Mouse (Mus musculus) thymus, adult 2 months (tissue): ENCODE results near the gene Zbtb20. TPM values are rescaled to one million over a fixed set of nuclear protein-coding genes. Genes with fewer than 3 reads are reported as not detected.

Experiments used
- DNase-seq: peaks from one replicate; pipeline ENCODE4 v3.0.0; 2021
- H3K27ac ChIP-seq: fragments of 200-500 bp; 2 replicates; pipeline ENCODE4 v1.5.1; 2012; ENCODE audit warnings: low read length, control low read depth; ENCODE audit not compliant: control insufficient read depth, insufficient read depth
- H3K27me3 ChIP-seq: fragments of 200-500 bp; 2 replicates; pipeline ENCODE4 v1.6.1; 2012; ENCODE audit warnings: mild to moderate bottlenecking, low read length, moderate library complexity, mixed read lengths; ENCODE audit not compliant: control insufficient read depth, insufficient read depth
- H3K36me3 ChIP-seq: fragments of 200-500 bp; 2 replicates; pipeline ENCODE4 v1.6.1; 2012; ENCODE audit warnings: mild to moderate bottlenecking, low read length, moderate library complexity; ENCODE audit not compliant: control insufficient read depth, insufficient read depth
- H3K4me1 ChIP-seq: fragments of 200-500 bp; replicated peaks from 2 replicates; pipeline ENCODE4 v1.6.1; 2012; ENCODE audit warnings: low read length; ENCODE audit not compliant: control insufficient read depth, insufficient read depth
- H3K4me3 ChIP-seq: fragments of 200-500 bp; 2 replicates; pipeline ENCODE4 v1.5.1; 2012; ENCODE audit warnings: mild to moderate bottlenecking, low read length, control low read depth, moderate library complexity; ENCODE audit not compliant: control insufficient read depth, insufficient read depth
- CTCF ChIP-seq: fragments of 200-500 bp; IDR thresholded peaks from 2 replicates; pipeline ENCODE4 v1.5.1; 2012; ENCODE audit warnings: mild to moderate bottlenecking, control low read depth, low read length, moderate library complexity, borderline replicate concordance; ENCODE audit not compliant: control insufficient read depth, poor library complexity, insufficient read depth; ENCODE audit errors: extremely low read depth
- POLR2A ChIP-seq: fragments of 200-500 bp; IDR thresholded peaks from 2 replicates; pipeline ENCODE4 v1.6.1; 2012; ENCODE audit warnings: mild to moderate bottlenecking, low read length, control low read depth, moderate library complexity; ENCODE audit not compliant: control insufficient read depth, poor library complexity, insufficient read depth; ENCODE audit errors: extremely low read depth
- WGBS: fragments of 180-500 bp; shearing (Covaris S2); methylation state at CpG from one replicate; pipeline ENCODE4 v1.1.7; 2018; 5-methylcytosine and 5-hydroxymethylcytosine counted together
- polyA plus RNA-seq: library from polyadenylated mRNA; depleted of rRNA; stranded (reverse); fragments of >200 nt; gene quantifications from 2 replicates; pipeline ENCODE4 v1.2.3, GENCODE M21; 2012

Zbtb20 gene
- polyA plus RNA-seq, 1 experiment: 19.1 TPM

DNA sequence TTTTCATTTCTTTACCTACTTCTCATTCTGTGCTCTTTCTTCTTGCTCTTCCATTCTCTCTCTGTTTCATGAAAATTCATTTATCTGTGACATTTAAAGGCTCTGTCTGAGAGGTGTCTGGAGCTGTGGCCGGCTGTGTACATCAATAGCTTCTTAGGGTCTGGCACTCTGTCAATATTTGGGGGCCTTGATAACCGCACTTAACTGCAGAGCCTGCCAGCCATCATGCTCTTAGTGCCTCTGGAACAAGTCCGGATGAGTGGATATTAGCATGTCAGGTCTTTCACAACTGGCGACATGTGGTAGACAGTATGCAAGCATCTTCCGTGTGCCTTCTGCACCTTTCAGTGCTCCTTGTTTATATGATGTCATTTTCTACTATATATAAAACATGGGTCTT is 510.7 kb downstream of the Zbtb20 start:
- 96% methylated on average over 5 of the region's 5 CpGs for WGBS
- Histone ChIP-seq H3K4me1 (no peaks in the 10 kb centered on the region), H3K27ac (no peak overlapping the region), H3K36me3 (no peaks in the 10 kb centered on the region), H3K27me3 (no peaks in the 10 kb centered on the region), H3K4me3 (no peak overlapping the region)
- no peak for DNase-seq
- no peak for TF ChIP-seq POLR2A
- no peak for TF ChIP-seq CTCF

DNA sequence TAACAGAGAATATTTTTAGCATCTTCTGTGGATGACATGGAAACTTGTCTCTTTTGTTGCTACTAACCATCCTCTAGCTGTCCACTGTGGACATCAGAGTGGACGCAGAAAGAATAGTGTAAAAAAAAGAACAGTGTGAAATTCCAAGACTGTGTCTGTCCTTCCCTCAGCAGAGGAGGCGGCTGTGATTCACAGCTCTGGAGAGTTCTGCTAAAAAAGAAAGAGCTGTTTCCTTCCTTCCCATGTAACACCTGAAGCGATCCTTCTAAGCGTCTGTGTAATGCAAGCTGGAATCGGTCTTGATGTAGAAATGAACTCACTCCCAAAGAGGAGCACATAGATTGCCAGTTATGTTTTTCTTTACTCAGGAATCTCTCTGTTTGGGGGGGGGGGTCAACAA is 512.7 kb downstream of the Zbtb20 start:
- DNase-seq: no peak
- Histone ChIP-seq H3K4me1 (no peaks in the 10 kb centered on the region), H3K27me3 (no peaks in the 10 kb centered on the region), H3K36me3 (no peaks in the 10 kb centered on the region), H3K27ac (no peak overlapping the region), H3K4me3 (no peak overlapping the region)
- TF ChIP-seq POLR2A: no peak
- no peak for TF ChIP-seq CTCF
- WGBS: 97% methylated on average over 5 of the region's 5 CpGs

DNA sequence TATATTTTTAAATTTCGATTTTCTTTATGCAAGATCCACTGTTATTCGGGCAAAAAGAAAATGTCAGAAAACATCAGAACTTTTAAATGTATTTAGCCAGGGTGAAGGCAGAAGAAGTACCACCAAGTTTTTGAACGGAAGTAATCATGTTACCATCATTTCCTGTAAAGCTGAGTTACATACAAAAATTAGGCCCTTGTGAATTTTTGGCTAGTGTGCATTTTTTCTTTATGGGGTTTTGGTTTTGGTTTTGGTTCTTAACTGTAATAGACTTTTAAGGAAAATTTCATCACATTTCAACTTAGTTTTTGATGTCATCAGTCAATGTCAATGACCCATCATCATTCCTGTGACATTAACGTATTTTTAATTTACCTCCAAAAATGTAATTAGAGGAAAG is 514.7 kb downstream of the Zbtb20 start:
- DNase-seq: no peak
- Histone ChIP-seq H3K36me3 (no peaks in the 10 kb centered on the region), H3K27me3 (no peaks in the 10 kb centered on the region), H3K27ac (no peak overlapping the region), H3K4me1 (no peaks in the 10 kb centered on the region), H3K4me3 (no peak overlapping the region)
- TF ChIP-seq CTCF: no peak
- no peak for TF ChIP-seq POLR2A
- WGBS: 66% methylated on average over 4 of the region's 4 CpGs

DNA sequence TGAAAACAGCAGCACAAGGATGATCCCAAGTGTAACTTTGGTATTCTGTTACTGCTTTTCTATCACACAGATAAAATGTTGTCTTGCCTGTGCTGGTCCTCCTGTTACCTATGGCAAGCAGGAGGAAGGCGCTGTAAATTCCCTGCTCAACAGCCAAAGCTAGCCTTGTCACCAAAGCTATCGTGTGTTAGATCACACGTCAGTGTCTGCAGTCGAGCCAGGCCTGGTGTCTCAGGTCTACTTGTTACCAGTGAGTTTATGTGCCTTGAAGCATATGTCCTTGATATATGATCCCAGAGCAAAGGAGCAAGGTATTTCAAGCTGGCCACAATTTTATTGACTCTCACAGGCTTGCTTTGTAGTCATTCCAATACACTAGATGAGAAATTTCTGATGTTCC is 517.7 kb downstream of the Zbtb20 start:
- no peaks in the 10 kb centered on the region for H3K27me3 ChIP-seq
- no peak for DNase-seq
- no peaks in the 10 kb centered on the region for H3K36me3 ChIP-seq
- H3K27ac ChIP-seq: no peak overlapping the region
- no peak overlapping the region for H3K4me3 ChIP-seq
- H3K4me1 ChIP-seq: no peaks in the 10 kb centered on the region
- 97% methylated on average over 4 of the region's 4 CpGs for WGBS
- no peak for TF ChIP-seq CTCF
- TF ChIP-seq POLR2A: no peak

DNA sequence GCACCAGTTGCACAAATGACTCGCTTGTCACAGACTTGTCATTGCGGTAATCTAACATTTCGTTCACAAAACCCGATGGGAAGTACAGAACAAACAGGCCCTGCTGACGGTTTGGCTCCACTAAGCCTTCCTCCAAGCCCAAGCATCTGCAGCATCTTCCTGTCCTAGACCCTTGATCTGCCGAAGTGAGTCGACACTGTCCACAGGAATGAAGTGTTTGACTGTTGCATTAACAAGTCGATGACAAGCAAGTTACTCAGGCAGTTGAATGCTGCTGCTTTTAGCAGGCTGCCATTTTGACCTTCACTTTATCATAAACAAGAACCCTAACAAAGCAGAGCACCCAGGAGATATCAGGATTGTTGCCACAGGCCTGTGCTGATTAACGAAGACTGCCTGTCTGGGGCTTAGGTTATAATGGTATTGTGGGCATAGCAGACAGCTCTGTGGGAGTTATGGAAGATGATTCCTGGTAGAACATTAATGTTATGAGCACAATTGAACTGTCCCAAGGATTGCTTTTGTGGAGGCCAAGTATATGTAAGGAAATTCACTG is 518.4 kb downstream of the Zbtb20 start:
- WGBS: 92% methylated on average over 9 of the region's 9 CpGs
- TF ChIP-seq CTCF: no peak
- TF ChIP-seq POLR2A: no peak
- no peaks in the 10 kb centered on the region for H3K27me3 ChIP-seq
- no peaks in the 10 kb centered on the region for H3K36me3 ChIP-seq
- no peaks in the 10 kb centered on the region for H3K4me1 ChIP-seq
- no peak for DNase-seq
- no peak overlapping the region for H3K4me3 ChIP-seq
- H3K27ac ChIP-seq: no peak overlapping the region

DNA sequence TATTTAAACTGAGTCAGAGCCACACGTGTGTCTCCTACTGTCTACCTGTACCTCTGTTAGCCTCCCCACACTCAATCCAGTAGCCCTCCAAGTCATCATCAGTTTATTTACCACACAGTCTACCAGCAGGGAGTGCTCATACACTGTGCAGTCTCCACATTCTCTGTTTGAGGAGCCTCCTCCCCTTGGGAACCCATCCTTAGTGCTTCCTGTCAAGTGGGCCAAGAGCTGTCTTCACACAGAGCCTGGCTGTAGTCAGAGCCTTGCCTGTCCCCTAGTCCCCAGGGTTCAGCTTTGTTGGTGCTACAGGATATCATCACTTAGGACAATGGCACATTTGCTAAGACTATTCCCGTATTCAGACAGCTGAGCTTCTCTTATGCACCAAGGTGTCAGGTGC is 519.1 kb downstream of the Zbtb20 start:
- WGBS: 94% methylated on average over 2 of the region's 2 CpGs
- H3K27ac ChIP-seq: no peak overlapping the region
- no peak for DNase-seq

DNA sequence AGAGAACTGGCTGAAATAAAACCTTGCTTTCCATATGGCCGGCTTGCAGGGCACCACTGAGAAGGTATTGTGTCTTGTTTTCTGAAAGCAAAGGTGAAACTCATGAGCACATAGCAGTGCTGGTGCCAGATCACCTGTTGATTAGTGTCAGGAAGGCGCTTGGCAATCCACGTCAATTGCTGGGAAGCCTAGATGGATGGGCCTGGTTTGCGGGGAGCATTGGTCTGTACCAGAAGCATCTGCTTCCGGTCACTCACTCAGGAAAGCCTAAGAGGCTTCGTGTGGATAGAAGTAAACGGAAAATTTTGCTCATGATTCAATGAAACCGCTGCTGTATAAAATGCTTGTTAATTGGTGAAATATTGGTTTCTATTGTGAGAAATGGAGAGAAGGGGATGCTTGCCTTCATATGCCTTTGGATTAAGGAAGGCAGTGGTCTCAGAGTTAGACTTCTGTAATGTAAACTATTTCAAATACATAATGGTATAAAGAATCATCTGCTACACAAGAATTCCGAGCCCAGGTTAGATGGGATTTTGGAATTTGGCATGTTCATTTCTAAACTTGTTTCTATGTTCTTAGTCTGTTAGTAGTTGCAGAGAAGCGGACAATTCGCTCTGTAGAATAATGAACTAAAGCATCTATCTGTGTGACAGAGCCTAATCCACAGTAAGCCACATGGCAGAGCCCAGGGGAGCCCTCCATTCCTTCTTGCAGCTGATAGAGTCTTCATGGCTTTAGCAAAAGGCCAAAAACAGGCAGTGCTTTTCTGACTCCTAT is 521.4 kb downstream of the Zbtb20 start:
- Histone ChIP-seq H3K4me1 (no peaks in the 10 kb centered on the region), H3K4me3 (no peak overlapping the region), H3K27ac (no peak overlapping the region), H3K36me3 (no peaks in the 10 kb centered on the region), H3K27me3 (no peaks in the 10 kb centered on the region)
- TF ChIP-seq POLR2A: no peak
- no peak for TF ChIP-seq CTCF
- no peak for DNase-seq
- WGBS: 96% methylated on average over 11 of the region's 11 CpGs

More for the DNA sequence above, 519.1 kb downstream of the Zbtb20 start:
- Histone ChIP-seq H3K4me3 (no peak overlapping the region), H3K27me3 (no peaks in the 10 kb centered on the region), H3K4me1 (no peaks in the 10 kb centered on the region), H3K36me3 (no peaks in the 10 kb centered on the region)
- no peak for TF ChIP-seq POLR2A
- no peak for TF ChIP-seq CTCF
